Mouse (Mus musculus): ENCODE data around the gene Cnnm1. TPM values are rescaled to one million over a fixed set of nuclear protein-coding genes. Genes with fewer than 3 reads are reported as not detected.

The Cnnm1 gene
- polyA plus RNA-seq, 1 experiment = 5.8 TPM

DNA sequence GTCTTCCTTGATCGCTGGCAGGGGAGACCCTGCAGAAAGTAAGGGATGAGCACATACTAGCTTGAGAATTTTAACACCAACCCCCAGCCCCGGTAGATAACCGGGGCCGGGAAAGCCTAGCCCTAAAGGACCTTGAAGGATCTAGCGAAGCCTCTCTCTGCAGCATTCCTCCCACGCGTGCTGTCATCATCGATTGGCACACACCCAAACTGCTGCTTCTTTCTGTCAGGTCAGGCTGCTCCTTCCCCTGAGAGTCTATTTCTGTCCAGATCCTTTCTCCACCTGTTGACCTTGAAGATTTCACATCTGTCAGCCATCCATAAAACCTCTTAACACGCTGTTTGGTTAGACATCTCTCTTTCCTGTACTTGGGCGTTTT lies 84.9 kb downstream of the Cnnm1 start:
- TF ChIP-seq CTCF (IDR thresholded peaks at IDR 0.05; ENCODE audit: borderline replicate concordance, extremely low read depth, insufficient read depth, insufficient read length) (no peak), POLR2A (IDR thresholded peaks at IDR 0.05; ENCODE audit: borderline replicate concordance, extremely low read depth, insufficient read depth, insufficient read length, poor library complexity, severe bottlenecking) (no peak)
- peak; percentile 39 for DNase-seq (ENCODE audit: low read depth)

GRCm38 (mm10) chr19:43525566-43525965 lies 85.3 kb downstream of the Cnnm1 start:
- DNase-seq (ENCODE audit: low read depth) = no peak
- TF ChIP-seq POLR2A (IDR thresholded peaks at IDR 0.05; ENCODE audit: borderline replicate concordance, extremely low read depth, insufficient read depth, insufficient read length, poor library complexity, severe bottlenecking) (no peak), CTCF (IDR thresholded peaks at IDR 0.05; ENCODE audit: borderline replicate concordance, extremely low read depth, insufficient read depth, insufficient read length) (no peak)

DNA sequence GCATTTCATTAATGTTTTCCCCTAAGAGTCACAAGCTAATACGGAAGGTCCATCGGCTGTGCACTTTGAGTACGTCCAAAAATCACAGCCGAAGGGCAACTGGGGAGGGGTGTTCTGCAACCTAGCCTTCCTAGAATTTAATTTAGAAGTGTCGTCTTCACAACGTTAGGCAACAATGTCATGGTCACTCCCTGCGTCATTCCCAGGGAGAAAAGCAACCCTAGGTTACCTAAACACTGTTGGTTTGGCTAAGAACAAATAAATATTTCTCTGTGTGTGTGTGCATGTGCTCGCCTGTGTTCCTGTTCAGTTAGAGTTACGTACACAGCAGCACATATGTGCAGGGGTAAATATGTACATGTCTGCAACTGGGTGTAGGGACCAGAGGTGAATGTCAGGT lies 85.8 kb downstream of the Cnnm1 start:
- TF ChIP-seq POLR2A (IDR thresholded peaks at IDR 0.05; ENCODE audit: borderline replicate concordance, extremely low read depth, insufficient read depth, insufficient read length, poor library complexity, severe bottlenecking) (no peak), CTCF (IDR thresholded peaks at IDR 0.05; ENCODE audit: borderline replicate concordance, extremely low read depth, insufficient read depth, insufficient read length) (no peak)
- DNase-seq (ENCODE audit: low read depth) = no peak

DNA sequence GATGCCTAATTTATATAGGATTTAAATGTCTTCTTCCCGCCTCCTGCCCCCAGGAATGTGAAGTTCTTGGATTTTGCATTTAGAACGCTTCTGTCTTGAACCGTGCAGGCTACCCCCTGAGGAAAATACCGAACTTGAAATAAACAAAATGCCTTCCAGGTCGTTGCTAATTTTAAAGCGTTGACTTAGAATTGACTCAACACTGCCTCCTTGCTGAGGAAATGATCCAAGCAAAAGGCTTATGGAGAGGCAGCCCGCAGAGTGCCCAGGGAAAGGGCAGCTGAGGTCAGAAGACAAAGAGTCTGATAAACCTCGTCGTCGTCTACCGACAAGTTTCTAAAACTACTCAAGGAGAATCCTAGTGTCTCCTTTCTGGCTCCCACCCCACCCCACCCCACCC lies 86.9 kb downstream of the Cnnm1 start:
- no peak for DNase-seq (ENCODE audit: low read depth)
- no peak for TF ChIP-seq POLR2A (IDR thresholded peaks at IDR 0.05; ENCODE audit: borderline replicate concordance, extremely low read depth, insufficient read depth, insufficient read length, poor library complexity, severe bottlenecking)
- TF ChIP-seq CTCF (IDR thresholded peaks at IDR 0.05; ENCODE audit: borderline replicate concordance, extremely low read depth, insufficient read depth, insufficient read length) = peak; percentile 11; the same call in 1 of the 2 replicates

GRCm38 (mm10) chr19:43528056-43528587 lies 87.9 kb downstream of the Cnnm1 start:
- TF ChIP-seq POLR2A (IDR thresholded peaks at IDR 0.05; ENCODE audit: borderline replicate concordance, extremely low read depth, insufficient read depth, insufficient read length, poor library complexity, severe bottlenecking) (no peak), CTCF (IDR thresholded peaks at IDR 0.05; ENCODE audit: borderline replicate concordance, extremely low read depth, insufficient read depth, insufficient read length) (no peak)
- no peak for DNase-seq (ENCODE audit: low read depth)

DNA sequence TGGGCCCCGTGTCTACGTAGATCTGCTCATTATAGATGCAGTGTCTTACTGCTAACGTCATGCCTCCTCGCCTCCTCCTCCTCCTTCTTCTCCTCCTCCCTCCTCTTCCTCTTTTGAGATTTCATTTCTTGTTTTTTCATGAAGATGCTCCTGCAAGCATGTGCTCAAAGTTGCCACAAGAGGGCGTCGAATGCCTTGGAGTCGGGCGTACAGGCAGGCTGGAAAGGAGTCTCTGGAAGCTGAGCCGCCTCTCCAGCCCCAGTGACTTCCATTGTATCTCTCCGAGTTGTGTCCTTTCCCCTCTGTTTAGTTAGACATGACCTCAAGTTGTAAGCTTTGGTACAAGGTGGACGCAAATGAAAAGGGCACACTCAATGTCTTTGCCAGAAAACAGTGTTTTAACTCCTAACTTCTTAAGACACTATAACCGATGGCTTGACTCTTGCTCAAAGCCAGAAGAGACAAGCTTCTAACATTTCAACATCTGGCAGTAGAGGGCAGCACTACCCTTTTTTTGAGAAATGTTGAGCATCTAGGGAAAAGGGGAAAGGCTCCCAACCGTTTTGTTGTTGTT lies 90.0 kb downstream of the Cnnm1 start:
- peak; percentile 91 for TF ChIP-seq CTCF (IDR thresholded peaks at IDR 0.05; ENCODE audit: borderline replicate concordance, extremely low read depth, insufficient read depth, insufficient read length)
- no peak for TF ChIP-seq POLR2A (IDR thresholded peaks at IDR 0.05; ENCODE audit: borderline replicate concordance, extremely low read depth, insufficient read depth, insufficient read length, poor library complexity, severe bottlenecking)
- DNase-seq (ENCODE audit: low read depth) = peak; percentile 96

GRCm38 (mm10) chr19:43530921-43531320 lies 90.7 kb downstream of the Cnnm1 start:
- DNase-seq (ENCODE audit: low read depth) = no peak
- TF ChIP-seq POLR2A (IDR thresholded peaks at IDR 0.05; ENCODE audit: borderline replicate concordance, extremely low read depth, insufficient read depth, insufficient read length, poor library complexity, severe bottlenecking) (no peak), CTCF (IDR thresholded peaks at IDR 0.05; ENCODE audit: borderline replicate concordance, extremely low read depth, insufficient read depth, insufficient read length) (no peak)

GRCm38 (mm10) chr19:43535372-43535771 lies 95.1 kb downstream of the Cnnm1 start:
- DNase-seq (ENCODE audit: low read depth) = no peak
- no peak for TF ChIP-seq CTCF (IDR thresholded peaks at IDR 0.05; ENCODE audit: borderline replicate concordance, extremely low read depth, insufficient read depth, insufficient read length)
- no peak for TF ChIP-seq POLR2A (IDR thresholded peaks at IDR 0.05; ENCODE audit: borderline replicate concordance, extremely low read depth, insufficient read depth, insufficient read length, poor library complexity, severe bottlenecking)

DNA sequence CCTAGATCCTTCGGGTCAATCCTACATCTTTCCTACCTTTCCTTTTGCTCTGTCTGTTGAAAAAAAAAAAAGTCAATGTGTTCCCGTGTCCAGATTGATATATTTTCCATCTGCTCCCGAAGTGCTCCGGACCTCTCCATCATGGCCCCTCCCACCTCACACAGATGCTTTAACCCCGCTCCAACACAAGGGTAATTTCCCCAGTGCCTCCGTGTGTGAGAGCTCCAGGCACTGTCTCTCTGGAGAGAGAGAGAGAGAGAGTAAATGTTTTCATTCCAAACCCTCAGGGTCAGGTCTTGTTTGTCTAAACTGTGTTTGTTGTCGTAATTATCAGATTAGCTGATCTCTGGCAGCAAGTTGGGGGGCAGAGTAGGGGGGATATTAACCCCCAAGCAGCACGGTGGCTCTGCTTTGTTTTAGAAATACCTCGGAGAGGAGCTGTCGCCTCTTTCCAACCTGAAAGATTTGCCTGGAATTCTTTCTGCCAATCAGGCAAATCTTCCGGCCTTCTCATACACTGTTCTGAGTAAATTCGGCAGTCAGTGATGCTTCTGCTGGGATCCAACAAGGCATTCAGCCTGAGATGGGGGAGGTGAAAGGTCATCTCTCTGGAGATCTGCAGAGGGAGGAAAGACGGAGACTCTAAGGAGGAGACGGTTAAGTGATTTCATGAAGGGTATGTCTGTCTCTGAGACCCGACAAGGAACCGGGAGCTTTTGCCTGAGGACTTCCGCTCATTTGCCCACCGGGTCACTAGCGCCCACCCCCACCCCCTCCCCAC lies 106.3 kb downstream of the Cnnm1 start:
- TF ChIP-seq CTCF (IDR thresholded peaks at IDR 0.05; ENCODE audit: borderline replicate concordance, extremely low read depth, insufficient read depth, insufficient read length) (no peak), POLR2A (IDR thresholded peaks at IDR 0.05; ENCODE audit: borderline replicate concordance, extremely low read depth, insufficient read depth, insufficient read length, poor library complexity, severe bottlenecking) (no peak)
- peak; percentile 19 for DNase-seq (ENCODE audit: low read depth)

Other genes with a start within 250 kb of the Cnnm1 start
- gene Hpse2, start 52.1 kb upstream of the Cnnm1 start, polyA plus RNA-seq (2012; rRNA removed) = 0.08 and 0.18 TPM in 2 replicates
- gene Got1, start 84.2 kb downstream of the Cnnm1 start, polyA plus RNA-seq (2012; rRNA removed) = 63.1 and 66.7 TPM in 2 replicates
- 0.90 and 1.4 TPM in 2 replicates for gene Nkx2-3, start 171.9 kb downstream of the Cnnm1 start, polyA plus RNA-seq (2012; rRNA removed)
- 73.8 and 98.7 TPM in 2 replicates for gene Slc25a28, start 234.4 kb downstream of the Cnnm1 start, polyA plus RNA-seq (2012; rRNA removed)
- 7.2 and 10.1 TPM in 2 replicates for gene Entpd7, start 249.2 kb downstream of the Cnnm1 start, polyA plus RNA-seq (2012; rRNA removed)

Data from brain, embryonic 14.5 days (tissue).